Mouse (Mus musculus) hindbrain, embryonic 14.5 days (tissue): ENCODE measurements around the gene Treh. TPM values are rescaled to one million over a fixed set of nuclear protein-coding genes. Genes with fewer than 3 reads are reported as not detected.

Experiments
- ATAC-seq: fragments of 200-750 bp; cut with Nextera tagmentation; 2 replicates; pipeline ENCODE4 v1.8.0; 2017; ENCODE audit warnings: moderate number of reproducible peaks, mild to moderate bottlenecking, moderate TSS enrichment, moderate library complexity; ENCODE audit not compliant: low FRiP score
- DNase-seq: peaks from one replicate; pipeline ENCODE4 v3.0.0-alpha.2; 2015; ENCODE audit warnings: low spot score
- H3K27ac ChIP-seq: fragments of 300-500 bp; sonication (generic); 2 replicates; pipeline ENCODE4 v1.5.1; 2014; ENCODE audit warnings: mild to moderate bottlenecking, moderate library complexity
- H3K27me3 ChIP-seq: fragments of 300-500 bp; sonication (generic); 2 replicates; pipeline ENCODE4 v1.6.1; 2014; ENCODE audit warnings: mild to moderate bottlenecking, low read length, mixed read lengths; ENCODE audit not compliant: control insufficient read depth, insufficient read depth
- H3K36me3 ChIP-seq: fragments of 300-500 bp; sonication (generic); replicated peaks from 2 replicates; pipeline ENCODE4 v1.6.1; 2014; ENCODE audit not compliant: control insufficient read depth, insufficient read depth
- H3K4me1 ChIP-seq: fragments of 300-500 bp; sonication (generic); replicated peaks from 2 replicates; pipeline ENCODE4 v1.6.1; 2014; ENCODE audit warnings: antibody characterized with exemption, low read length, mixed read lengths; ENCODE audit not compliant: control insufficient read depth, insufficient read depth
- H3K4me2 ChIP-seq: fragments of 300-500 bp; sonication (generic); replicated peaks from 2 replicates; pipeline ENCODE4 v1.6.1; 2014; ENCODE audit warnings: mild to moderate bottlenecking, moderate library complexity
- H3K4me3 ChIP-seq: fragments of 300-500 bp; sonication (generic); replicated peaks from 2 replicates; pipeline ENCODE4 v1.5.1; 2014; ENCODE audit warnings: mild to moderate bottlenecking, low read length
- H3K9ac ChIP-seq: fragments of 300-500 bp; sonication (generic); 2 replicates; pipeline ENCODE4 v1.6.1; 2014
- H3K9me3 ChIP-seq: fragments of 300-500 bp; sonication (generic); 2 replicates; pipeline ENCODE4 v1.6.1; 2016; ENCODE audit warnings: low read length; ENCODE audit not compliant: control insufficient read depth
- WGBS: fragments of 180-500 bp; shearing (Covaris S2); extraction: QIAGEN DNeasy Blood & Tissue Kit; methylation state at CpG from one replicate; pipeline ENCODE4 v1.1.7; 2014; 5-methylcytosine and 5-hydroxymethylcytosine counted together
- polyA plus RNA-seq: library from polyadenylated mRNA; unstranded; fragments of >200 nt; fragmentation: Nextera tagmentation; extraction: Ambion mirVana; gene quantifications from 2 replicates; pipeline ENCODE4 v1.2.1, GENCODE M21; 2014

The Treh gene
- polyA plus RNA-seq, 1 experiment from 2014 or later = not detected

GRCm38 (mm10) chr9:44686638-44687037 lies 13.6 kb downstream of the Treh start:
- peak overlapping the region; percentile 34 for H3K27ac ChIP-seq
- no peak overlapping the region for H3K4me3 ChIP-seq
- no peaks in the 10 kb centered on the region for H3K27me3 ChIP-seq
- peaks cover 21% of the 10 kb centered on the region; the same call in 1 of the 2 replicates for H3K4me1 ChIP-seq
- peaks cover 50% of the 10 kb centered on the region for H3K36me3 ChIP-seq
- no peak overlapping the region for H3K9ac ChIP-seq
- no peak overlapping the region for H3K4me2 ChIP-seq
- DNase-seq (peak; percentile 77), ATAC-seq (peak; percentile 71)
- 15% methylated on average over 5 of the region's 5 CpGs for WGBS
- no peaks in the 10 kb centered on the region for H3K9me3 ChIP-seq

DNA sequence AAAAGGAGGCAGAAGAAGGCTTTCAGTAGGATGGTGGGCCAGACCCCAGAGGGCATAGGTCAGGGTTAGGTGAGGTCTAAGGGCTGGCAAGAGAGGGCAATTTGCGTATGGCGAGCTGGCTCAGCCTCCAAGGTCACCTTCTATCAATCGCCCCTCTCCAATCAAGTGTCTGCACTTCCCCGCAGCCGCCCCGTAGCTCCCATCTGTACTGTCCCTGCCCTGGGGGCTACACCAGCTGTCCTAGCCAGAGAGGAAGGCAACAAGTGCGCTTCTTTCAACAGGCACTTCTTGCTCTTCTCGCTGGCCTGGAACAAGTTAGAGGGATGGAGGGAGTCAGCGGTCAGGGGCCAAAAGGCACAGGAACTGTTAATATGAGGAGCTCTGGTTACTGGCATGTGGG lies 15.0 kb downstream of the Treh start:
- H3K27me3 ChIP-seq = no peaks in the 10 kb centered on the region
- no peak overlapping the region for H3K4me2 ChIP-seq
- H3K9me3 ChIP-seq = no peaks in the 10 kb centered on the region
- no peak overlapping the region for H3K9ac ChIP-seq
- H3K4me1 ChIP-seq = peaks cover 21% of the 10 kb centered on the region; the same call in 1 of the 2 replicates
- peaks cover 62% of the 10 kb centered on the region for H3K36me3 ChIP-seq
- DNase-seq (no peak), ATAC-seq (no peak)
- H3K4me3 ChIP-seq = no peak overlapping the region
- no peak overlapping the region for H3K27ac ChIP-seq
- WGBS = 55% methylated on average over 9 of the region's 9 CpGs

DNA sequence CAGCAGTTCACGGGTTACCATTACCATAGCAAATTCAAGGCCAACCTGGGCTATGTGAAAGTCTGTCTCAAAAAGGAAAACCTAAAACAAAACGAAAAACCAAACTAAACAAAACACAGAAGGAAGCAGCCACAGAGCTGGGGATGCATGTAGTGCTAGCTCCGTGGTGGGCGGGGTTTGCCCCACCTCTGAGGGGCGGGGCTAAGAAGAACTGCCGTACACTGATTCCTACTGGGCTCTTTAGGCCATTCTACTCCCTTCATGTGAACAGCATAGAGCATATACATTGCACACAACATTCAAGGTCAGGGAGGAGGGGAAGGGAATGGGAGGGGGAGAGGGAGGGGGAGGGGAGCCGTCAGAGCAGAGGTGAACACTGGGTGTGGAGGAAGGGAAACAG lies 17.6 kb downstream of the Treh start:
- Histone ChIP-seq H3K4me2 (no peak overlapping the region), H3K4me3 (no peak overlapping the region), H3K27me3 (no peaks in the 10 kb centered on the region), H3K27ac (no peak overlapping the region), H3K36me3 (peaks cover 89% of the 10 kb centered on the region), H3K4me1 (peaks cover 18% of the 10 kb centered on the region; the same call in 1 of the 2 replicates), H3K9ac (no peak overlapping the region), H3K9me3 (no peaks in the 10 kb centered on the region)
- no peak for DNase-seq
- WGBS = 62% methylated on average over 7 of the region's 7 CpGs
- no peak for ATAC-seq

DNA sequence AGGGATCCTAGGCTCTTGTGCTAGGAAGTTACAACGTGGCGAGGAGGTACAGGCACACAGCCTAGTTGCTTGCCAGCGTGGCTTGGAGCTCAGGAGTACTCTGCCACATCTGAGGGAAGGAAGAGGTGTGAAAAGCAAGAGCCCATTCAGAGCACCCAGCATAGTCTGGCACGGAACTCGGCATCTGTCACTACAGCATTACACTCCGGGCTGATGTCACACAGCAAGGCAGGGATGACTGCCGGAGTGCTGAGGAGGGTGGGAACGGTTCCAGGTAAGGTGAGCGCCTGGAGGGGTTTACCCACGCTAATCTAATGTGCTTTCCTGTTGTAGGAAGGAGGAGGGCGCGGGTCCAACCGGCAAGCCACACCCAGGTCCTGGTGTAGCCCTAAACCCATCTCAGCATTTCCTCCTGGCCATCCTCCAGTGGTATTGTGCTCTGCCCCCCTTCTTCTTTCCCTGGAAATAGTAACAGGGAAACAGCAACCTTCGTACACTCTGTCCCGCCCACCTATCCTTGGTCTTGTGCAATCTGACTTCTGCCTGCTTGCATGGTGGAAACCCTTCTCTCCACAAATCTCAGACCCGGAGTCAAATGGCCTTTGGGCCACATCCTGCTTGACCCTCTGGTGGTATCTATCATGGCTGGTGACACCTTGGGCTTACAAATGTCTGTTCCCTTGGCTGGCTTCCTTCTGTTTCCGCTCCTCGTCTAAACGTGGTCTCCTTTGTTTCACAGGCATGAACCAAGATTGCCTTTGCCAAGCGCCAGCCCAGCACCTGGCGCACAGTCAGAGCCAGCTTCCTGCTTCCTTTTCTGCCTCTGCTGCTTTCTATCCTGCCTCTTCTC lies 18.9 kb downstream of the Treh start:
- Histone ChIP-seq H3K4me2 (no peak overlapping the region), H3K9ac (no peak overlapping the region), H3K4me3 (no peak overlapping the region), H3K9me3 (no peaks in the 10 kb centered on the region), H3K27me3 (no peaks in the 10 kb centered on the region), H3K36me3 (peaks cover 98% of the 10 kb centered on the region), H3K27ac (no peak overlapping the region), H3K4me1 (peaks cover 6% of the 10 kb centered on the region; the same call in 1 of the 2 replicates)
- DNase-seq (no peak), ATAC-seq (no peak)
- 82% methylated on average over 21 of the region's 21 CpGs for WGBS

DNA sequence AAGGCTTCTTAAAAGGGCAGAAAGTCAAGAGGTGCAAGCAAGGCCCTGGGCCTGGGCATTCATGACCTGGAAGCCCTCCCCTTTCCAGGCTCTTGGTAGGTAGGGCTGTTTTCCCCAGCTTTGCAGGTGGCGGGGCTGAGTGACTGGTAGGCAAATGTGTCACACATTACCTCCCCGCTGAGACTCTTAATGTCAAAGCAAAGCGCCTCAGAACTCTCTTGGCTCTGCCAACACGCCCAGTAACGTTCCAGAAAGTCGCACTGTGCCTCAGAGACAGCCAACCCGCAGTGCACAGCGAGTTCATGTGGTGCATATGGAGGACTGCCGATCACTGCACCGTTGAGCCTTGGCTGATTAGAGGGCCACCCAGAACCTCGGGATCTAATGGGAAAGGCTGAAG lies 20.0 kb downstream of the Treh start:
- no peak for DNase-seq
- H3K9me3 ChIP-seq = no peaks in the 10 kb centered on the region
- H3K36me3 ChIP-seq = peaks cover 98% of the 10 kb centered on the region
- H3K27ac ChIP-seq = no peak overlapping the region
- H3K4me1 ChIP-seq = no peaks in the 10 kb centered on the region
- no peak overlapping the region for H3K9ac ChIP-seq
- 82% methylated on average over 11 of the region's 11 CpGs for WGBS
- no peak overlapping the region for H3K4me2 ChIP-seq
- no peak for ATAC-seq
- H3K27me3 ChIP-seq = no peaks in the 10 kb centered on the region
- H3K4me3 ChIP-seq = no peak overlapping the region

GRCm38 (mm10) chr9:44697866-44698265 lies 24.8 kb downstream of the Treh start:
- WGBS = 91% methylated on average over 16 of the region's 16 CpGs
- H3K4me2 ChIP-seq = no peak overlapping the region
- H3K9me3 ChIP-seq = no peaks in the 10 kb centered on the region
- H3K4me1 ChIP-seq = no peaks in the 10 kb centered on the region
- H3K9ac ChIP-seq = no peak overlapping the region
- no peak for DNase-seq
- ATAC-seq = no peak
- H3K36me3 ChIP-seq = peaks cover 99% of the 10 kb centered on the region
- H3K27me3 ChIP-seq = no peaks in the 10 kb centered on the region
- no peak overlapping the region for H3K4me3 ChIP-seq
- H3K27ac ChIP-seq = no peak overlapping the region

GRCm38 (mm10) chr9:44699196-44699595 lies 26.2 kb downstream of the Treh start:
- WGBS = 90% methylated on average over 10 of the region's 10 CpGs
- ATAC-seq = no peak
- H3K36me3 ChIP-seq = peaks cover 98% of the 10 kb centered on the region
- H3K27ac ChIP-seq = no peak overlapping the region
- H3K4me2 ChIP-seq = no peak overlapping the region
- H3K9ac ChIP-seq = no peak overlapping the region
- H3K27me3 ChIP-seq = no peaks in the 10 kb centered on the region
- H3K4me3 ChIP-seq = no peak overlapping the region
- H3K4me1 ChIP-seq = no peaks in the 10 kb centered on the region
- DNase-seq = no peak
- H3K9me3 ChIP-seq = no peaks in the 10 kb centered on the region

GRCm38 (mm10) chr9:44699730-44700129 lies 26.7 kb downstream of the Treh start:
- H3K4me2 ChIP-seq = no peak overlapping the region
- no peak overlapping the region for H3K9ac ChIP-seq
- H3K36me3 ChIP-seq = peaks cover 97% of the 10 kb centered on the region
- H3K9me3 ChIP-seq = no peaks in the 10 kb centered on the region
- no peak overlapping the region for H3K27ac ChIP-seq
- H3K27me3 ChIP-seq = no peaks in the 10 kb centered on the region
- ATAC-seq (no peak), DNase-seq (no peak)
- WGBS = 85% methylated on average over 5 of the region's 5 CpGs
- no peaks in the 10 kb centered on the region for H3K4me1 ChIP-seq
- no peak overlapping the region for H3K4me3 ChIP-seq

DNA sequence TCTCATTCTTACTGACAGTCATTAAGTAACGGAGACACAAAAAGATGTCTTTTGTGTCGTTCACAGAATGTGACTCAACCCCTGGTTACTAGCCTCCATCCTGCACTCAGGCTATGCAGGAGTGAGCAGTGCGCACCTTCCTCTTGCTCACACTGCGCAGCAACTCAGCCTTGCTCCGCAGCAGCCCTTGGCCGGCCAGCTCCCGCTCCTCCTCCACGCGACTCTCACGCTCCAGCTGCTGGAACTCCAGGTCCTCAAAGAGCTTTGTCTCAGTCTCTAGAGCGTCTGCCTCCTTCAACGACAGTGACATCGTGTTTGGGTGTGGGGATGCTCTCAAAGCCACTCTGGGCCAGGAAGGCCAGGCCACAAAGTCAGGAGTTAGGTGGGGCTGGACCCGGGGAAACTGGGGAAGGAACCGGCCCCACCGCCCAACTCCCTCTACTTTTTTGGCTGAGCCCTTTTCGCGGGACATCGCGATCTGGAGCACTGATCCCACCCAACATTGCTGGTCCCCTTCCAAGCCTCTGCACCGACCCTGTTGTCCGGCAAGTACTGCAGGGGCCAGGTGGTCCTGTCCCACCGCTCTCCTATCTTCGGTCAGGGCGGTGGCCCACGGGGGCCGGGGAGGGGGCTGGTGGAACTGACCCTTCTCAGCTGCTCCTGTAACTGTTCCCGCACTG lies 34.9 kb downstream of the Treh start:
- H3K4me2 ChIP-seq = peak overlapping the region; percentile 49
- H3K9me3 ChIP-seq = no peaks in the 10 kb centered on the region
- H3K36me3 ChIP-seq = peaks cover 80% of the 10 kb centered on the region
- H3K9ac ChIP-seq = peak overlapping the region; percentile 35
- ATAC-seq = 0 out of 2 replicates have a peak, but pooled peaks have one; percentile 5
- H3K4me3 ChIP-seq = peak overlapping the region; percentile 15; the same call in 1 of the 2 replicates
- H3K4me1 ChIP-seq = peaks cover 15% of the 10 kb centered on the region
- no peaks in the 10 kb centered on the region for H3K27me3 ChIP-seq
- no peak overlapping the region for H3K27ac ChIP-seq
- WGBS = 21% methylated on average over 28 of the region's 28 CpGs
- DNase-seq = no peak
